Mouse (Mus musculus) megakaryocyte, embryonic 14.5 days (primary cell): ENCODE measurements around the gene Gm20509. TPM values are rescaled to one million over a fixed set of nuclear protein-coding genes. Genes with fewer than 3 reads are reported as not detected.
A peak's percentile ranks its signal among the peaks of the same experiment; 100 is the strongest.
"Not testable (repeated sequence)": the region's sequence is repeated elsewhere in the genome, so short reads cannot be mapped to it uniquely, and the experiment has no call there.

Experiments
- H3K27me3 ChIP-seq: replicated peaks from 2 replicates; pipeline ENCODE3; 2012; ENCODE audit warnings: inconsistent platforms
- H3K36me3 ChIP-seq: replicated peaks from 2 replicates; pipeline ENCODE3; 2012; ENCODE audit warnings: low read length, inconsistent platforms, mixed read lengths
- H3K4me1 ChIP-seq: 2 replicates; pipeline ENCODE4 v1.6.1; 2012; ENCODE audit warnings: inconsistent platforms
- H3K4me3 ChIP-seq: replicated peaks from 2 replicates; pipeline ENCODE3; 2012; ENCODE audit warnings: moderate library complexity, mild to moderate bottlenecking, inconsistent platforms
- H3K9me3 ChIP-seq: 2 replicates; pipeline ENCODE4 v1.6.1; 2012; ENCODE audit warnings: inconsistent platforms
- FLI1 ChIP-seq: IDR thresholded peaks from 2 replicates; pipeline ENCODE4 v1.6.1; 2012; ENCODE audit warnings: low read length, inconsistent platforms, mixed read lengths
- GATA1 ChIP-seq: IDR thresholded peaks from 3 replicates; pipeline ENCODE4 v1.6.1; 2012; ENCODE audit warnings: mixed read lengths, low read length, inconsistent platforms, borderline replicate concordance
- polyA plus RNA-seq: library from polyadenylated mRNA; stranded (reverse); fragments of >175 nt; gene quantifications from 2 replicates; pipeline ENCODE4 v1.2.3, GENCODE M21; 2012; ENCODE audit warnings: low replicate concordance; ENCODE audit not compliant: insufficient read depth

The Gm20509 gene
- polyA plus RNA-seq, 1 experiment, result not detected

- Histone ChIP-seq H3K36me3 (peaks cover 77% of the 10 kb centered on the region), H3K4me1 (peaks cover 9% of the 10 kb centered on the region), H3K27me3 (no peaks in the 10 kb centered on the region), H3K9me3 (peaks cover 10% of the 10 kb centered on the region), H3K4me3 (no peak overlapping the region)
- TF ChIP-seq FLI1 (no peak), GATA1 (no peak)
Measured at GRCm38 (mm10) chr9:73097898-73098297, 4.4 kb upstream of the Gm20509 start.

- H3K4me1 ChIP-seq, result peaks cover 29% of the 10 kb centered on the region
- H3K36me3 ChIP-seq, result peaks cover 58% of the 10 kb centered on the region
- TF ChIP-seq GATA1, result no peak
- no peak for TF ChIP-seq FLI1
- H3K27me3 ChIP-seq, result no peaks in the 10 kb centered on the region
- no peak within 1 kb of the TSS for H3K4me3 ChIP-seq
- H3K9me3 ChIP-seq, result peaks cover 20% of the 10 kb centered on the region
Measured at GRCm38 (mm10) chr9:73101536-73101935, 734 bp upstream of the Gm20509 start, which contains the start of gene Khdc3. TSS of gene Khdc3 (plus strand) at chr9:73101836.

DNA sequence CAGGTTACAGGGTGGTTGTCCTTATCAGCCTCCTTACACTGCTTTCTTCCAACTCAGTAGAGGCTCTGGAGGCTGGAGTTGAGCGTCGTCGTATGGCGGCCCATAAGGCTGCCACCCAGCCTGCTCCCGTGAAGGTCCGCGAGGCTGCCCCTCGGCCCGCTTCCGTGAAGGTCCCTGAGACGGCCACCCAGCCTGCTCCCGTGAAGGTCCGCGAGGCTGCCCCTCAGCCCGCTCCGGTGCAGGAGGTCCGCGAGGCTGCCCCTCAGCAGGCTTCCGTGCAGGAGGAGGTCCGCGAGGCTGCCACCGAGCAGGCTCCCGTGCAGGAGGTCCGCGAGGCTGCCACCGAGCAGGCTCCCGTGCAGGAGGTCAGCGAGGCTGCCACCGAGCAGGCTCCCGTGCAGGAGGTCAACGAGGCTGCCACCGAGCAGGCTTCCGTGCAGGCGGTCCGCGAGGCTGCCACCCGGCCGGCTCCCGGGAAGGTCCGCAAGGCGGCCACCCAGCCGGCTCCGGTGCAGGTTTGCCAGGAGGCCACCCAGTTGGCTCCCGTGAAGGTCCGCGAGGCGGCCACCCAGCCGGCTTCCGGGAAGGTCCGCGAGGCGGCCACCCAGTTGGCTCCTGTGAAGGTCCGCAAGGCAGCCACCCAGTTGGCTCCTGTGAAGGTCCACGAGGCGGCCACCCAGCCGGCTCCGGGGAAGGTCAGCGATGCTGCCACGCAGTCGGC lies 1.0 kb downstream of the Gm20509 start:
- Histone ChIP-seq H3K4me3 (peak overlapping the region; percentile 10), H3K4me1 (peaks cover 40% of the 10 kb centered on the region), H3K9me3 (peaks cover 20% of the 10 kb centered on the region), H3K27me3 (no peaks in the 10 kb centered on the region), H3K36me3 (peaks cover 46% of the 10 kb centered on the region)
- TF ChIP-seq FLI1 (no peak), GATA1 (no peak)

- peaks cover 41% of the 10 kb centered on the region for H3K4me1 ChIP-seq
- H3K36me3 ChIP-seq, result peaks cover 42% of the 10 kb centered on the region
- no peaks in the 10 kb centered on the region for H3K27me3 ChIP-seq
- peaks cover 20% of the 10 kb centered on the region for H3K9me3 ChIP-seq
- no peak for TF ChIP-seq FLI1
- no peak for TF ChIP-seq GATA1
- no peak overlapping the region for H3K4me3 ChIP-seq
Measured at GRCm38 (mm10) chr9:73103880-73104198, 1.6 kb downstream of the Gm20509 start.

DNA sequence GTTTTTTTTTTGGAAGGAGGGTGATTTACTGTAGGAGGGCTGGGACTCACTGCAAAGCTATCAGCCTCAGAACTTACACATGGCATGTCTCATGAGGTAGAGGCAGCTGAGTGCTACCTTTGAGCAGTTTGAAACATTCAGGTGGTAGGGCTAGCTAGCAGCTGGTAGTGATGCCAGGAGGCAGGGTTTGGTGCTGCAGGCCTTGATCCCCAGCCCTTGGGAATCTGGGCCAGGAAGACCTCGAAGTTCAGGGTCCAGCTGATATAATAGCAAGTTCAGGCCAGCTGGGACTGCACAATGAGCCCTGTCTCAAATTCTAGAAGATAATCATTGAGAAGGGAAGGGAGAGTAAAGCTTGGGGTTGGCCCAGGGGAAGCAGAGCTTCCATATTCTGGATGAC lies 2.9 kb downstream of the Gm20509 start:
- peaks cover 38% of the 10 kb centered on the region for H3K36me3 ChIP-seq
- peaks cover 20% of the 10 kb centered on the region for H3K9me3 ChIP-seq
- TF ChIP-seq FLI1, result no peak
- TF ChIP-seq GATA1, result no peak
- H3K4me3 ChIP-seq, result no peak overlapping the region
- H3K4me1 ChIP-seq, result peaks cover 54% of the 10 kb centered on the region
- no peaks in the 10 kb centered on the region for H3K27me3 ChIP-seq

GRCm38 (mm10) chr9:73105771-73106170 lies 3.5 kb downstream of the Gm20509 start:
- Histone ChIP-seq H3K4me1 (peaks cover 59% of the 10 kb centered on the region), H3K36me3 (peaks cover 38% of the 10 kb centered on the region), H3K9me3 (peaks cover 20% of the 10 kb centered on the region), H3K27me3 (no peaks in the 10 kb centered on the region), H3K4me3 (no peak overlapping the region)
- TF ChIP-seq FLI1 (no peak), GATA1 (no peak)

DNA sequence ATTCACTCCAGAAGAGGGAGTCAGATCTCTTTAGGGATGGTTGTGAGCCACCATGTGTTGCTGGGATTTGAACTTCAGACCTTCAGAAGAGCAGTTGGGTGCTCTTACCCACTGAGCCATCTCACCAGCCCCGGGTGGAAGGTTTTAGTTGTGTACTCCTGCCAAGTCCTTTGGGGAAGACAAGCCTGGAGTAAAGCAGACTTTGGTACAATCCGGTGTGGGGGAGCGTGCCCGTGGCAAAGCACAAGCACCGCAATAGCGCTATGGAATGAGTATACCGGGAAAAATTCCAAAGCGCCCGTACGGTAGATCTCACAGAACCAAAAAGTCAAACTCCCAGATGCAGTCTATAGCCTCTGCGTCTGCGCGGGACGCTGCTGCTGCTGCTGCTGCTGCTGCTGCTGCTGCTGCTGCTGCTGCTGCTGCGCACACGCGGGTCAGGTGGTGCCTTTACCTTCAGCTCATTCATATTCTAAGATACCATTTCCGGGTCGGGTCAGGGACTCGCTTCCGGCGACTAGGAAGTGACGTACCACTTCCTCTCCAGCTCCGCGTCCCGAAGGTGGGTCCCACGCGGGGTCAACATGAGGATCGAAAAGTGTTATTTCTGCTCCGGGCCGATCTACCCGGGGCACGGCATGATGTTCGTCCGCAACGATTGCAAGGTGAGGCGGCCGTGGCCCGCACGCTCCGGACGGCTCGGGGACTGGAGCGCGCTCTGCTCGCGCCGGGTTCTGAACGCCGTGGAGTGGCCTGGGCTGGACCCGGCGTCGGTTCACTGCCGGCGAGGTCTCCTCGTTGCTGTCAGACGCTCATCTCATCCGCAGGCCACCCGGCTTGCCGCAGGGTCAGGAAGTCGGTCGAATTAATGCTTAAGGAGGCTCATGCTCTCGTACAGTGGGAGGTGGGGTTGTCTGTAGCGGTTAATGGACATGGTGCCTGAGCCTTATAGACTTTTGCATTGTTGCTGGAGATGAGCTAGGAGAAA lies 10.9 kb downstream of the Gm20509 start, which contains the start of gene Rsl24d1:
Rsl24d1 (plus strand) TSS at position 508 of the 988 bp plus-strand sequence.
- Histone ChIP-seq H3K36me3 (peaks cover 30% of the 10 kb centered on the region), H3K4me3 (peak within 1 kb of the TSS; percentile 99), H3K4me1 (peaks cover 45% of the 10 kb centered on the region), H3K9me3 (no peaks in the 10 kb centered on the region), H3K27me3 (no peaks in the 10 kb centered on the region)
- TF ChIP-seq GATA1 (no peak), FLI1 (0 out of 2 replicates have a peak, but pooled peaks have one; percentile 38)

- peaks cover 58% of the 10 kb centered on the region for H3K36me3 ChIP-seq
- H3K9me3 ChIP-seq, H3K4me3 ChIP-seq, H3K27me3 ChIP-seq: not testable (repeated sequence)
- peaks cover 22% of the 10 kb centered on the region for H3K4me1 ChIP-seq
Measured at GRCm38 (mm10) chr9:73116704-73117103, 14.4 kb downstream of the Gm20509 start.

GRCm38 (mm10) chr9:73118012-73118411 lies 15.7 kb downstream of the Gm20509 start:
- H3K27me3 ChIP-seq, result no peaks in the 10 kb centered on the region
- H3K4me3 ChIP-seq, result no peak overlapping the region
- peaks cover 16% of the 10 kb centered on the region for H3K4me1 ChIP-seq
- H3K36me3 ChIP-seq, result peaks cover 66% of the 10 kb centered on the region
- H3K9me3 ChIP-seq, result no peaks in the 10 kb centered on the region
- no peak for TF ChIP-seq GATA1

GRCm38 (mm10) chr9:73121735-73122134 lies 19.5 kb downstream of the Gm20509 start:
- Histone ChIP-seq H3K36me3 (peaks cover 84% of the 10 kb centered on the region), H3K27me3 (no peaks in the 10 kb centered on the region), H3K4me3 (no peak overlapping the region), H3K9me3 (no peaks in the 10 kb centered on the region), H3K4me1 (peaks cover 22% of the 10 kb centered on the region)
- no peak for TF ChIP-seq FLI1
- no peak for TF ChIP-seq GATA1
